Mouse (Mus musculus) heart, embryonic 14.5 days (tissue): ENCODE data around the gene Fam169b. TPM values are rescaled to one million over a fixed set of nuclear protein-coding genes. Genes with fewer than 3 reads are reported as not detected.
A peak's percentile ranks its signal among the peaks of the same experiment; 100 is the strongest.
"Not testable (repeated sequence)": the region's sequence is repeated elsewhere in the genome, so short reads cannot be mapped to it uniquely, and the experiment has no call there.

ENCODE experiments used
- ATAC-seq: fragments of 200-750 bp; cut with Nextera tagmentation; 2 replicates; pipeline ENCODE4 v1.8.0; 2017; ENCODE audit warnings: low read depth, moderate TSS enrichment; ENCODE audit not compliant: insufficient number of reproducible peaks, insufficient read depth, low FRiP score
- H3K27ac ChIP-seq, 2 experiments: fragments of 200-500 bp in 1 of 2; fragments of 300-500 bp in 1 of 2; sonication (generic) in 1 of 2; replicated peaks in 1 of 2; 2 replicates each; pipeline ENCODE4 v1.5.1; 2012 to 2014; ENCODE audit warnings: low read depth in 2 of 2, low read length in 2 of 2, control low read depth in 1 of 2, mild to moderate bottlenecking in 1 of 2, mixed read lengths in 1 of 2; ENCODE audit not compliant: control insufficient read depth in 1 of 2, insufficient read depth in 1 of 2
- H3K27me3 ChIP-seq: fragments of 300-500 bp; sonication (generic); 2 replicates; pipeline ENCODE4 v1.6.1; 2014; ENCODE audit warnings: mild to moderate bottlenecking, low read length, control low read depth; ENCODE audit not compliant: control insufficient read depth, insufficient read depth
- H3K36me3 ChIP-seq: fragments of 300-500 bp; sonication (generic); 2 replicates; pipeline ENCODE4 v1.6.1; 2014; ENCODE audit warnings: mild to moderate bottlenecking, control low read depth, low read length, mixed read lengths; ENCODE audit not compliant: control insufficient read depth, insufficient read depth
- H3K4me1 ChIP-seq, 2 experiments: fragments of 200-500 bp in 1 of 2; fragments of 300-500 bp in 1 of 2; sonication (generic) in 1 of 2; 2 replicates each; pipeline ENCODE4 v1.6.1; 2012 to 2014; ENCODE audit warnings: low read length in 2 of 2, control low read depth in 1 of 2, mixed read lengths in 1 of 2; ENCODE audit not compliant: control insufficient read depth in 2 of 2, insufficient read depth in 2 of 2
- H3K4me2 ChIP-seq: fragments of 300-500 bp; sonication (generic); 2 replicates; pipeline ENCODE4 v1.6.1; 2014; ENCODE audit warnings: mild to moderate bottlenecking, low read length
- H3K4me3 ChIP-seq, 2 experiments: fragments of 200-500 bp in 1 of 2; fragments of 300-500 bp in 1 of 2; sonication (generic) in 1 of 2; 2 replicates each; pipeline ENCODE4 v1.5.1; 2012 to 2014; ENCODE audit warnings: low read length in 2 of 2, mild to moderate bottlenecking in 2 of 2, control low read depth in 1 of 2, low read depth in 1 of 2, moderate library complexity in 1 of 2; ENCODE audit not compliant: control insufficient read depth in 1 of 2, insufficient read depth in 1 of 2
- H3K9ac ChIP-seq: fragments of 300-500 bp; sonication (generic); 2 replicates; pipeline ENCODE4 v1.6.1; 2014; ENCODE audit warnings: mild to moderate bottlenecking, low read length
- H3K9me3 ChIP-seq: fragments of 300-500 bp; sonication (generic); 2 replicates; pipeline ENCODE4 v1.6.1; 2016; ENCODE audit warnings: low read length, control low read depth; ENCODE audit not compliant: control insufficient read depth
- WGBS: fragments of 180-500 bp; shearing (Covaris S2); extraction: QIAGEN DNeasy Blood & Tissue Kit; methylation state at CpG from one replicate; pipeline ENCODE4 v1.1.7; 2014; 5-methylcytosine and 5-hydroxymethylcytosine counted together
- polyA plus RNA-seq: library from polyadenylated mRNA; unstranded; fragments of >200 nt; fragmentation: Nextera tagmentation; extraction: Ambion mirVana; gene quantifications from 2 replicates; pipeline ENCODE4 v1.2.1, GENCODE M21; 2014

Gene Fam169b
- polyA plus RNA-seq, 1 experiment from 2014 or later, result 0.05 TPM

- no peaks in the 10 kb centered on the region for H3K36me3 ChIP-seq
- no peak overlapping the region for H3K27ac ChIP-seq
- H3K9ac ChIP-seq, result no peak overlapping the region
- H3K9me3 ChIP-seq, result no peaks in the 10 kb centered on the region
- peaks cover 6% of the 10 kb centered on the region; the same call in 1 of the 2 replicates for H3K27me3 ChIP-seq
- WGBS, result 70% methylated on average over 5 of the region's 5 CpGs
- ATAC-seq, result no peak
- no peak overlapping the region for H3K4me3 ChIP-seq
- no peak overlapping the region for H3K4me2 ChIP-seq
- peaks cover 6 to 8% of the 10 kb centered on the region in 2 experiments; a peak in 3 of 4 replicates for H3K4me1 ChIP-seq
Measured at GRCm38 (mm10) chr7:68281341-68281740, 7.7 kb downstream of the Fam169b start.

GRCm38 (mm10) chr7:68282304-68283132, 8.9 kb downstream of the Fam169b start:
- Histone ChIP-seq H3K27ac (no peak overlapping the region), H3K9ac (no peak overlapping the region), H3K27me3 (0 out of 2 replicates have a peak, but pooled peaks cover 3% of the 10 kb centered on the region), H3K9me3 (no peaks in the 10 kb centered on the region), H3K4me3 (no peak overlapping the region), H3K36me3 (no peaks in the 10 kb centered on the region), H3K4me1 (peaks cover 4 to 6% of the 10 kb centered on the region in 2 experiments; a peak in 2 of 4 replicates), H3K4me2 (no peak overlapping the region)
- WGBS, result 82% methylated on average over 22 of the region's 22 CpGs
- no peak for ATAC-seq

GRCm38 (mm10) chr7:68283133-68283520, 9.5 kb downstream of the Fam169b start:
- H3K9me3 ChIP-seq, H3K4me2 ChIP-seq, H3K9ac ChIP-seq, H3K4me1 ChIP-seq, H3K36me3 ChIP-seq, H3K27ac ChIP-seq, H3K27me3 ChIP-seq, H3K4me3 ChIP-seq, ATAC-seq: not testable (repeated sequence)
- 67% methylated on average over 4 of the region's 4 CpGs for WGBS

DNA sequence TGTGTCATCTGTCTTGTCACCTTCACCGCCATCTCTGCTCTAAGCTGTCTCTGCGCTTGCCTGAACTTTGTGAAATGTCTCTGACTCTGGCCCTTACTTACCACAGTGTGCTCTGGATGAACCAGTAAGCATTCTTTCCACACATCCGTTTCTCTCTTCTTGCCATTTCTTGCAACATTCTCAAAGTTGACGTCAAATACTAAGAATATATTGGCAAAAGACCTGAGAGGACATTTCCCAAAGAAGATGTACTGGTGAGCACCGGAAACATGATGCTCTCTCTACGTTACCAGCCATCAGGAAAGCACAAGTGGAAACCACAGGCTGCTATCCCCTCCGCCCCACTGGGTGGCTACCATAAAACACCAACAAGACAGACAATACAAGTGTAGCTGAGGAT, 10.1 kb downstream of the Fam169b start:
- WGBS, result 87% methylated on average over 7 of the region's 7 CpGs
- Histone ChIP-seq H3K27me3 (0 out of 2 replicates have a peak, but pooled peaks cover under 1% of the 10 kb centered on the region), H3K27ac (no peak overlapping the region), H3K36me3 (no peaks in the 10 kb centered on the region), H3K4me2 (no peak overlapping the region), H3K9ac (no peak overlapping the region), H3K4me3 (no peak overlapping the region), H3K9me3 (no peaks in the 10 kb centered on the region), H3K4me1 (peaks cover 4 to 6% of the 10 kb centered on the region in 2 experiments; a peak in 2 of 4 replicates)
- ATAC-seq, result no peak

DNA sequence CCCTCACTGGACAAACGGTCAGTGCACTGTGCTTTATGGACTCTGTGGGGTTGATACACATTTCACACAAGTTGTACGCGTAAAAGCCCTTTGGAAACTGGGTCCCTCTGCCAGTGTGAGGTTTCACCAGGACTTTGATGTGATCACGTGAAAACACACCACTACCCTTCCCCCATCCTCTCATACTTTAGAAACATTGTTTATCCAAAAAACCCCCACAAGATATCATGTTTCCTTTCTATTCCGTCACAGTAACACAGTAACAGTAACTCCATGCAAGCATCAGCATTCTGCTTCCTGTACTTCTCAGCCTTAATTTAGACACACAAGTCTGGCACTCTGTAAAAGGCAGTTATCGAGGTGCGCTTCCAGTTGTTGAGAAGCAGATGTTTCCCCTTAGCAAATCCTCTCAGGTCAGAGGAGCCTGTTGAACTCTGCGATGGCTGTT, 12.2 kb downstream of the Fam169b start:
- no peaks in the 10 kb centered on the region for H3K27me3 ChIP-seq
- no peaks in the 10 kb centered on the region for H3K36me3 ChIP-seq
- H3K4me1 ChIP-seq, result peaks cover 0 to 6% of the 10 kb centered on the region in 2 experiments; a peak in 1 of 4 replicates
- H3K9me3 ChIP-seq, result no peaks in the 10 kb centered on the region
- H3K4me3 ChIP-seq, result no peak overlapping the region
- WGBS, result 51% methylated on average over 8 of the region's 8 CpGs
- H3K9ac ChIP-seq, result no peak overlapping the region
- no peak overlapping the region for H3K4me2 ChIP-seq
- H3K27ac ChIP-seq, result peak overlapping the region in 1 of 2 experiments; percentile 37; a peak in 1 of 4 replicates
- no peak for ATAC-seq

DNA sequence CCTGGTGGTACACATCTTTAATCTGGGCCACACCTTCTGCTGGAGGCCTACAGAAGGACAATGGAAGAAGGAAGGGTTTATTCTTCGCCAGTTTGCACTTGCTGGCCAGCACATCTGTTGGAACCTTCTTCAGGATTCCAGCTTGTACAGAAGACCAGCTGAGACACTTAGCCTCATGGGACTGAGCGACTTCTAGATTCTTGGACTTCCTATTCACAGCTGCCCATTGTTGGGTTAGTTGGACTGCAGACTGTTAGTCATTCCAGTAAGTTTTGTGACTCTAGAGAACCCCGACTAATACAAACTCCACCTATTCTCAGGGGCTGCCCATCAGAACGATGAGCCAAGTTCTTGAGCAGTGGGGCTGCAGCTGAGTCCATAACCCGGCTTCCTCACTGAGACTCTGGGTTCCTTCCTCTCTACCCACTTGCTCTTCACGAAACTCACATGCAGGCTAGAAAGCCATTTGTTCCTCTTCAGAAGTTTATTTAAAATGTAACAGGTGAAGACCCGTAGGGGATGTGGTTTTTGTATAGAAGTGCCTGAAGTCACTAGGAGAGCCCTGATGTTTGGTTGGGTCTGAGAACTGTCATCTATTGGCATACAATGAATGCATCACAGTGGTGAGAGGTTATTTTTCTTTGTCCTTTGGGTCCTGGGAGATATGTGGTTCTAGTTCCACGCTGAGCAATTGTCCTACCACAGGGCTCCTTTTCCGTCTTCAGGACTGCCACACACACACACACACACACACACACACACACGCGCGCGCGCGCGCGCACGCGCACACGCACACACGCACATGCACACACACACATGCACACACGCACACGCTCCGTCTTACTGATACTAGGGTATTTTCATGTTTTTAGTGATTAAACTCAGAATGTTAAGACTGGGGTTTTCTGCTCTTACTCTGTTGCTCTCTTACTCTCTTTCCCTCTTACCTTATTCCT, 13.2 kb downstream of the Fam169b start:
- Histone ChIP-seq H3K4me1 (peaks cover 0 to 6% of the 10 kb centered on the region in 2 experiments; a peak in 1 of 4 replicates), H3K4me3 (no peak overlapping the region), H3K36me3 (no peaks in the 10 kb centered on the region), H3K4me2 (no peak overlapping the region), H3K27ac (peak overlapping the region in 1 of 2 experiments; percentile 37; a peak in 1 of 4 replicates), H3K27me3 (no peaks in the 10 kb centered on the region), H3K9ac (no peak overlapping the region), H3K9me3 (no peaks in the 10 kb centered on the region)
- WGBS, result 91% methylated on average over 24 of the region's 24 CpGs
- ATAC-seq, result no peak

DNA sequence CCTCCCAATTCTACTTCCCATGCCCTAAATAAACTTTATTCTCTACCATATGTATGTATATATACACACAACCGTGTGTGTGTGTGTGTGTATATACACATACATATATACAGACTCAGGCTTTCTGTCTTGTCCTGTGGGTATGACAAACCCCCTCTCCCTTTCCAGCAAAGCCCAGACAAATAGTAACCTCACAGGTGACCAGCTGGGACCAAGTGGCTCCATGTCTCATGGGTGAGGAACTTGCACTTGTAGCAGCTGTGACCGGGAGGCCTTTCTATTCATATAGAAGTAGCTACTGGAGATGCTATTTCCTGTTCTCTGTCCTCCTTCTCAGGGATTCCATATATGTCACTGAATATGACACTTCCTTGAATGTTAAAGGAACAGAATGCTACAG, 13.9 kb downstream of the Fam169b start:
- Histone ChIP-seq H3K27ac (no peak overlapping the region), H3K4me2 (no peak overlapping the region), H3K4me3 (no peak overlapping the region), H3K27me3 (no peaks in the 10 kb centered on the region), H3K4me1 (peaks cover 0 to 6% of the 10 kb centered on the region in 2 experiments; a peak in 1 of 4 replicates), H3K9ac (no peak overlapping the region), H3K9me3 (no peaks in the 10 kb centered on the region), H3K36me3 (no peaks in the 10 kb centered on the region)
- no peak for ATAC-seq
- 77% methylated on average over 2 of the region's 2 CpGs for WGBS
